Mouse (Mus musculus): ENCODE data around the gene Dnajb3.
"Not testable (repeated sequence)": the region's sequence is repeated elsewhere in the genome, so short reads cannot be mapped to it uniquely, and the experiment has no call there.

The Dnajb3 gene

GRCm38 (mm10) chr1:88213766-88214461, 8.3 kb upstream of the Dnajb3 start:
- no peak for DNase-seq

- no peak for DNase-seq
Measured at GRCm38 (mm10) chr1:88213061-88213460, 7.5 kb upstream of the Dnajb3 start.

- DNase-seq: no peak
Measured at GRCm38 (mm10) chr1:88212341-88213045, 6.9 kb upstream of the Dnajb3 start.

- no peak for DNase-seq
Measured at GRCm38 (mm10) chr1:88211812-88212211, 6.2 kb upstream of the Dnajb3 start, which contains the start of gene Ugt1a1. Gene Ugt1a1, plus strand, starts transcription at chr1:88211959.

- no peak for DNase-seq
Measured at GRCm38 (mm10) chr1:88206843-88207479, 1.4 kb upstream of the Dnajb3 start.

GRCm38 (mm10) chr1:88200456-88200855, 5.1 kb downstream of the Dnajb3 start, which contains the start of gene Ugt1a2:
Gene Ugt1a2, plus strand, starts transcription at chr1:88200601.
- no peak for DNase-seq

GRCm38 (mm10) chr1:88199996-88200395, 5.6 kb downstream of the Dnajb3 start:
- no peak for DNase-seq

- no peak for DNase-seq
Measured at GRCm38 (mm10) chr1:88197443-88197842, 8.1 kb downstream of the Dnajb3 start.

- DNase-seq: no peak
Measured at GRCm38 (mm10) chr1:88195687-88196086, 9.9 kb downstream of the Dnajb3 start.

GRCm38 (mm10) chr1:88192136-88192535, 13.4 kb downstream of the Dnajb3 start:
- DNase-seq: no peak

- DNase-seq: no peak
Measured at GRCm38 (mm10) chr1:88186325-88186935, 19.2 kb downstream of the Dnajb3 start.

- DNase-seq: no peak
Measured at GRCm38 (mm10) chr1:88179657-88180056, 25.9 kb downstream of the Dnajb3 start.

GRCm38 (mm10) chr1:88172190-88172589, 33.4 kb downstream of the Dnajb3 start:
- not testable (repeated sequence) for DNase-seq

- DNase-seq: no peak
Measured at GRCm38 (mm10) chr1:88165711-88166110, 39.9 kb downstream of the Dnajb3 start, which contains the start of gene Ugt1a5. Gene Ugt1a5, plus strand, starts transcription at chr1:88166012.

- no peak for DNase-seq
Measured at GRCm38 (mm10) chr1:88158430-88158829, 47.2 kb downstream of the Dnajb3 start.

All from right cerebral cortex, postnatal 25 days (tissue).